Mouse (Mus musculus): ENCODE measurements at regions not wholly inside any gene's neighbourhood (a gene's known extent, or its start where the extent isn't known, plus 50 kb on each side); places are given as distances from the start of the nearest gene placed in this dataset.

DNA sequence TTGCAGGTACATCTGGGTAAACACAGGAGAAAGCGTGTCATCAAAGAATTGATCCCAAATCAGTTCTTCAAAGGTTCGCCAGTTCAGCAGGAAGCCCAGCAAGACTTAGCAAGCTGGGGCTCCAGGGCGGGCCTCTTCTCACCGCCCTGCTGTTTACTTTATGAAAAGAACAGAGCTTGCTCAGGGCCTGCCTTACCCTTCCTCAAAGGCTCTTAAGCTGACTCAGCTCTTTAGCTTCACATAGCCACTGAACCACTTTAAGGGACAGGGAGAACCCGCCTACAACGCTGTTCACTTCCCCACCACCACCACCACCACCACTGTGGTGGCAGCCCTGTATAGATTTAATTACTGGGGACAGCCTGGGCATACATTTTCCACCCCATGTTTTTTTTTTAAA, 148.5 kb downstream of the Clic5 start:
- DNase-seq = no peak

DNA sequence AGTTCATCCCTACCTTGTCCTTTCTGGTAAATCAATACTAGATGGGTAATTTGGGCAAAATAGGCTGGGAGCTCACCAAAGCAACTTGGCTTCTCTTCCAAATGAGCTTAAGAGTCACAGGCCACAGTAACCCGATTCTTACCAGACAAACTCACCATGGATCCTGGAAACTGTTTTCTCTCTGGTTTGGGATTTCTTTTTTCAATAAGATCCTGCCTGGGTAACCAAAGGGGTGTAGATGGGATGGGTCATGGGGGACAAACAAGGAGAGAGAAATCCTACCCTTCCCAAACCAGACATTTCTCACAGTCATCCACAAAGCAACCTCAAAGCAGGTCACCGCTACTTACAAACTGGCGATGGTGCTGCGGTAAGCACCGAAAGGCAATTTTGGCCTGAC, 148.9 kb downstream of the Clic5 start:
- no peak for DNase-seq

DNA sequence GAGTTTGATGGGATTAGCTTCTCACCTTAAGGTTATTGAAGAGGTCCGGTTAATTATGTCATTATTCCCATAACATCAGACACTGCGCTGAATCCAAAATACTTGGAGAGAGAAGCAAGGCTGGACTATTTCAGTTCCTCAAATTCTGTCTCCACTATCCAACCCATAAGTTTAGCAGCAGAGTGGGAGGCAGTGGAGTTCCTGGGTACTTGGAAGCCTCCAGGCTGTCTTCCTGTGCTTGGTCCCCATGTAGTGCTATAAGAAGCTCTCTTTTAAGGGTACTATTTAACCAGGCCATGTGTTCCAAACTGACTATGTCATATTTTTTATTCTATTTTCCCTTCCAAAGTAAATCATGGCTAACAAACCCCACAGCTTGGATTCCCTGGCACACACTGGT, 156.2 kb downstream of the Clic5 start:
- DNase-seq = no peak

DNA sequence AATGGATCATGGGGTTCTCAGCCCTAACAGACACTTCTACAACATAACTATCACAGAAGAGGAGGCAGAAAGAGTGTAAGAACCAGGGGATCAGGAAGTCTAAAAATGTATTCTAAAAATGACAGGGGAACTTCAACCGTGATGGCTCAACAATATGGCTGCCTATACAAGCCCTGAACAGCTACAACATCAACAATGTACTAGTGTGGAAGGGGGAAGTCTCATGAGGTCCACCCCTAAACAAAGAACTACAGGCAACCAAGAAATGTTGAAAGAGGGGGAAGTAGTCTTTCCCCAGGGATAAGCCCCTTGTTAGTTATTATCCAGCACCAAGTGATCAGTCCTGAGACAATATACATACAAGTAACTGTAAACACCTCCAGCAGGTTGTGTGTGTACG, 157.0 kb downstream of the Clic5 start:
- DNase-seq = no peak

DNA sequence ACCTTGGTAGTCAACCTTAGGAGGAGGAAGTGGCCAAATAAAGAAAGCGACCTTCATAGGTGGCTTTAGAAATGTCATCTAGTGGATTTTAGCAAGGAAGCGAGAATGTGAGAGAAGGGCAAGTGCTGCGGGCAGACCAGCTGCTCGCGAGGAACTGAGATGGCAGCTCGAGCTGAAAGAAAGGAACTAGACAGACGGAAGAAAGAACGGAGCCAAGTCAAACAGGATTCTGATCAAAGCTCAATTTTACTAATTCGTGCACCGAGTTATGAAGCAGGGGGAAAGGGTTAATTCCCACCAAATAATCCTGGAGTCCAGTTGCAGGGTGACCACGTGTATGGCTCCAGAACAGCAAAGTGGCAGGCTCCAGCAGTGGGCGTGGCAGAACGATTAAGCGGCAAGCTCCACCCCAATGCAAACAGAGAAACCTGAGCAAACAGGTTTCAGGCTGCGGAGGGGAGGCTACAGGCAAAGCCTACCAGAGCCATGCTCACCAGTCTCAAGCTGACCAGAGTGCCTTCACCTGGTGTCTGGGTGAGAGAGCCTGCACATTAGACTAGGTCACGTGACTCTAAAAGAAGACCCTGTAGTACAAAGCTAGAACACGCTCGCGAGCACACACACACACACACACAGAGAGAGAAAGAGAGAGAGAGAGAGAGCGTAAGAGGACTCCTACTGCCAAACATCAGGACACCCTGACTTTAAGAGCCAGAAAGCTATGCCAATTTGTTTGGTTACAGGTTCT, 162.0 kb downstream of the Clic5 start:
- peak; percentile 32 to 49 for DNase-seq

DNA sequence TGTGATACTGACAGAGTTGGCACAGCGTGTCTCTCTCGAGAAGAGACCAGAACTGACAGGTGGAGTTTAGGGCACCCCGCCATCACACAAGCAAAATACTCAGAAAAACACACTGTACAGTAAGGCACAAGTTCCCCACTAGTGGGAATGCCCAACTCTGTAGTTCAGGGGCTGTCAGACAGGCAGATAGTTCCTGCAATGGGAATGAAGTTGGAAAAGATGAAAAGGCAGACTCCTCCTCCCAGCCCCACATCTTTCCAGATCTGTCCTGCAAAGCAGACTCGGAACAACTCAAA, 162.5 kb downstream of the Clic5 start:
- no peak for DNase-seq

DNA sequence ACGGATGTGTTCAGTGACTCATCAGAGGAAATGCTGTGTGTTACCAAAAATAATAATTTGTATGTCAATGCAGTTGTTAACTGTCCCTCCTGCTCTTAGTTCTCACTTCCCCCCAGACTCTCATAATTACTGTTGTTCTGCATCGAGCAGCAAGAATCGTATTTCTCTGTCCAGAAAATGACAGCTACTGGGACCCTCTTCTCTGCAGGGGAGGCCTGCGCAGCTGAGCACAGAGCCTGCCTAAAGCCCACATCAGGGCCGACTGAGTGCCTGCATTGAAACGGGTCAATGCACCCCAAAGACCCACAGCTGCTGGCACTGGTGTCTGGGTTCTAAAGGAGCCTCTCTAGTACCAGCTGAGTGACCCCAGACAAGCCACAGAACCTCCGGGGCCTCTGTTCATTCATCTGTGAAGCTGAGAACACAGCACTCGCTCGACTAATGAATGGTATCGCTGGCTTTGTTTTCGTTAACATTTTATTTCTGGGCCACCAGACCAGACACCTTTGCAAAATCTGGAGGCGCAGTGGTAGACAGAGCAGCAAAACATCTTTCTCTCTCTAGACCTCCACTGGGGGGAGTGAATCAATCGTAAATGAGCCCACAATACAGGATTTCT, 163.2 kb downstream of the Clic5 start:
- DNase-seq = no peak

DNA sequence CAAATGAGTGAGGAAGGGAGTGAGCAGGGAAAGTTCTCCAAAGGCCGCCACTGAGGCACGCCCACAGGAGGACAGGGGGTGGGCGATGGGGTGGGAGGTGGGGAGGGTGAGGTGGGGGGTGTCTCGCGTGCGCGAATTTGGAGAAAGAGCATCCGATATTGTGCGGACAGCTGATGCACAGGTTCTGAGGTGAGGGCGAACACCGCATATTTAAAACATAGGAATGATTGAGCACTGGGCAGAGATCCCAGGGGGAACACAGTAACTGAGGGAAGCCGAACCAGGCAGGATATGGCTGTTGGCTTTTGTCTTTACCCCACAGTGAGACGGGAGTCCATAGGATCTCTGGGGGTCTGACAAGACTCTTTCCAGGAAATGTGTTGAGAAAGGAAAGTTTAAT, 163.8 kb downstream of the Clic5 start:
- no peak for DNase-seq

DNA sequence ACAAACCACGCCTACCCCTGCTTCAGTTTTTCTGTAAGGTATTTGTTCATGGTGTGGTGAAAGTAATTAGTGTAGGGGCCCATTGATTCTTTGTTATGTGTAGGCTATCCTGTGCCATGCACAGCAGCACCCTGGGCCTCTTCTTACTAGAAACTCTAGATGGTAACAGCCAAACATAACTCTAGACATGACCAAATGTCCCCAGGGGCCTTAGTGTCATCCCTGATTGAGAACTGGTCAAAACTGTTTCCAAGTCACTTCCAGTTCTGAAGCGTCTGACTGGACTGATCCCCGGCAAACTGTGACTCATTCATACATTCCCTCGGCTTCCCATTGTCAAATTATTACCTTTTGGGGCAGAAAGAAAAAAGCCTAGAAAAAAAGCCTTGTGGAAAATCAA, 174.7 kb downstream of the Clic5 start:
- no peak for DNase-seq

DNA sequence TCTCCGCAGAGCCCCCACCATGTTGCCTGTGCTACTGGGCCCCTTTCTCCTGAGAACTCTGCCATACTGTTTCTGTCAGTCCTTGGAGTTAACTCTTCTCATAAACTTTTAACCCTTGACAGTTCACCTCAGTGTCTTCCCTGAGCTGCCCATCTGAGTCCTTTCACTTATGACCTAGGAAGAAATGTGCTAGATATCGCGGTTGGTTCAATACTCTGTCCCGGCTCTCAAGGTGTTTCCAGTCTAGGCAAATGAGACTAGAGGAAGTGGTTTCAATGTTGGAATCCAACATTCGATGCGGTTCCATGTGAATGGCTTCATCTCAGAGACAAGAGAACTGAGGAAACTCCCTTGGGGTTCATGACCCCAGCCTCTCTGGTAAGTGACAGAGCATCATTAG, 176.1 kb downstream of the Clic5 start:
- DNase-seq = no peak

DNA sequence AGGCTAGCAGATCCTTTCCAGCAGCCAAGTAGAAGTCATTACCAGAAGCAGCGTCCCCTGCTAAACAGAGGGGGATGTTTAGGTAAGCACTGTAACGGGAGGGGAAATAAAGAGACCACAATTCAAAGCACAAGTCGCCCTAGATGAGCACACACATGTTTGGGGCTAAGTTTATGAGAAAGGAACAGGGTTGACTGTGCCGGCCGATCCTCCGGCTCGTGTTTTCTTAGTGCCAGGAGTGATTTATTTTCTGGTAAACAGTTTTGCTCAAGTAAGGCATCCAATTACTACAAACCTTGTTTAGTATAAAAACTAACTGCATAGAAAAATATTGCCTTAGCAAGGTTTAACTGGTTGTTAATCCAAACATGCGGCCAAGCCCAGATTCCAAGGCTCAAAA, 178.1 kb downstream of the Clic5 start:
- no peak for DNase-seq

DNA sequence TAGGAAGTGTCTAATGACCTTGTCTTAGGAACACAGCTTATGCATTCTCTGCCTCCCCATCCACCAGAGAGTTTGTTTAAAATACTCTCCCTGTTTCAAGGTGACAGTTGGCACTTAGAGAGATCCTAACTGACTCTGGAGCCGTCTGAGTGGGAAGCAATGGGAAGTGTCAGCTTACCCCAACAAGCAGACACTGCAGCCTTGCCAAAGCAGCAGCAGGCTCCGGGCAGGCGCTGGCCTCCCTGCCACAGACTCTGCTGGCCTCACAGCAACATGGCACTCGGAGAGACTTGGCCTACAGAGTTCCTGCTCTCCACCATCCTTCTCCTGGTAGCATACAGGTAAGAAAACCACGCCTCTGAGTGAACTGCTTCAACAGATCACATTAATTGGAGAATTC, 179.2 kb downstream of the Clic5 start:
- peak in 1 of 2 experiments; percentile 29 for DNase-seq

DNA sequence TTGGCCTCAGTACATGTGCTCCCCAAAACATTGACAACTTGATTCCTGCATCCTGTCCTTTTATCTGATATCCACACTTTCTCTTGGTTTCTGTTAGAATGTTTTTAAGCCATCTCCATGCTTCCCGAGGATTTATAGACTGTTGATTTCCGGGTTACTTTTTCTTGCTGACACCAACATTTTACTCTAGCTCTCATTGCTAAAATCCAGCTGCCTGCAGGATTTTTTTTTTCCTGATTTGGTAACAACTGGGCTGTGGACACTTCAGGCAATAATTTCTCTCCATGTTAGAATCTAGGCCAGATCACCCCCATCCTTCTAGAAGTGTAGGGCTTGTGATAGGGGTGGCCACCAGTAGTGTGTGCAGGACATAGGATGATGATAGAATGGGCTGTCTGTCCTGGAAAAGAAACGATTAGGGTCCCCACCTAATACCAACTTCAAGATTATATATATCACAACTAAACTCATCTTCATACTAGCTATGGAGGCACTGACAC, 182.6 kb downstream of the Clic5 start:
- DNase-seq = no peak

DNA sequence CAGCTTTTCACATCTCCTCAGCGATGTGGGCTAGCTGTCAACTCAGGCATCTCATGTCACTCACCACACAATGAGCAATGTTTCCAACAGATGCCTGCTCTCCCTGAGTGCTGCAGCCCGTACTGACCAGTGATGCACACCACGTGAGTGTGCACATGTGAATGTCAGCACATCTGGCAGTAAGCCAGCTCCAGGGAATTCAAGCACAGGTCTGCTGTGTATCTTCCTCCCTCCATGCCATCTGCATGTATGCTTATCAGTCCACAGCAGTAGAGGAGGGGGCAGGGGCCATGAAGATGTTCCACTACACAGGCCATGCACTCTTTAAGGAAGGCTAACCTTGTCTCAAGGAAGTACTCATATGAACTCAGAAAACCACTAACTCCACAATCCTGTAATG, 183.2 kb downstream of the Clic5 start:
- no peak for DNase-seq

DNA sequence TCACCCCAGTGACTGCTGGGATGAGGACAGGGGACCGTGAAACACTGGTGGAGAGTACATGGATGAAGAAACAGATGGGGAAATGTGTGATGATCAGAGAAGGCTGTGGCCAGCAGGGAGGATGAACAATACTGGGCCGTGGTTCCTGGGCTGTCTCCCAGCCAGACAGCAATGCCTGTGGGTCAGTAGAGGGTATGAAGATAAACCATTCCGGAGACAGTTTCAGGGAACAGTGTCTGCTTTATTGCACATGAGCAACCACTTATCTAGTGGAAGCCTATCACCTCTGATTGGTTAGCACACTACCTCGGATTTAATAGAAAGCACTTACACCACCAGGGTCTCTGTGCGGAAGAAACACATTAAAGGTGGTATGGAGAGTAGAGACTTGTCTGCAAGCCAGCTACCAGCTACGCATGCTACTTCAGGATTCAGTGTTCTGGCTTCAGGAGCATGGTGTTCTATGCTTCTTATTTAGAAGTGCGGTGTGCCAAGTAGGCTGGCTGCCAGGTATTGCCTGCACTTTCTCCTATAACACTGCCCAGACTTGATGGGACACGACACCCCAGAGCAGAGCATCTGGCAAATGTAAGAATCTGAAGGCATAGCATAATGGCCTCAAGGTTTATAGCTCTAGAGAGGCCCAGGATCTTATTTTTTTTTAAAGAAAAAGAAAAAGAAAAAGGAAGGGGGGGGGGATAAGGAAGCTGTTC, 185.5 kb downstream of the Clic5 start:
- peak in 1 of 2 experiments; percentile 35 for DNase-seq

DNA sequence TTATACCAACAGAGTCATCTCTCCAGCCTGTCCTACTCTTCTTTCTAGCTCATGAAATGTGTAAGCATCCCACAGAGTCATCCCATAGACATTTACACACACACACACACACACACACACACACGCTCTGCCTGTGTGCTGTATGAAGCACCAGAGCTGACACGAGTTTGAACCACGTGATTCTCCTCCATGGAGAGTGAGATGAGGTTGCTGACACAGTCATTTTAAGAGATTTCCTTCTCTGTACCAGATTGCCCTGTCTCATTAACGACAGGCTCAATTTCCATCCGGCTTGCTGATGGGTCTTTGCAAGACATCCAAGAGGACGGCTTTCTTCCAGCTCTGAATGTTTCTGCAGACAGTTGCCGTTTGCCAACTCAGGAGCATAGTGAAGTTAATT, 190.0 kb downstream of the Clic5 start:
- no peak for DNase-seq

DNA sequence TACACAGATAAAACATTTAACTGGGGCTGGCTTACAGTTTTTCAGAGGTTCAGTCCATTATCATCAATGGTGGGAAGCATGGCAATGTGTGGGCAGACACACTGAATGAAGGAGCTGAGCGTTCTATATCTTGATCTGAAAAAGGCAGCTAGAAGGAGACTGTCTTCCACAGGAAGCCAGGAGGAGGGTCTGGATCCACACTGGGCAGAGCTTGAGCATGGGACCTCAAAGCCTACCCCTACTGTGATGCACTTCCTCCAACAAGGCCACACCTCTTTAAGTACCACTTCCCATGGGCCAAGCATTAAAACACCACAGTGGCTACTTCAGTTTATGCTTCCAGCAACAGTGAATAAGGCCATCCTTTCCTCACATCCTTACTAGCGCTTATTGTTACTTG, 200.5 kb downstream of the Clic5 start:
- no peak for DNase-seq

DNA sequence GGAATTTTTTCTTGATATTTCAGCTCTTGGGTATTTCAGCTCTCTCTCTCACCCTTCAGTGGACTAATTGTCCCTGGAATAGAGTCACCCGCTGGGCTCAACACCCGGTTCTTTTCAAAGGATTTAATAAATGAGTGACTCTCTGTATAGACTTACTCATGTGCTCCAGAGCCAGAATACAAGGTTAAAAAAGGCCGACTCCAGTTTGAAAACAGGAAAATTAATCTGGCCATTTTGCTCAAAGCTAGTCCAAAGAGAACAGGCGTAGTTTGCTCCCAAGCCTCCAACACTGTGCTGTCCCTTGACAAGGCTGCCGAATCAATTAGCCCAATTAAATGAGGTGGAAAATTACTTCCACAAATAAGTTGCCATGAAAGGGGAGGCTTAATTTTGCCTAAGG, 209.4 kb downstream of the Clic5 start:
- DNase-seq = no peak

DNA sequence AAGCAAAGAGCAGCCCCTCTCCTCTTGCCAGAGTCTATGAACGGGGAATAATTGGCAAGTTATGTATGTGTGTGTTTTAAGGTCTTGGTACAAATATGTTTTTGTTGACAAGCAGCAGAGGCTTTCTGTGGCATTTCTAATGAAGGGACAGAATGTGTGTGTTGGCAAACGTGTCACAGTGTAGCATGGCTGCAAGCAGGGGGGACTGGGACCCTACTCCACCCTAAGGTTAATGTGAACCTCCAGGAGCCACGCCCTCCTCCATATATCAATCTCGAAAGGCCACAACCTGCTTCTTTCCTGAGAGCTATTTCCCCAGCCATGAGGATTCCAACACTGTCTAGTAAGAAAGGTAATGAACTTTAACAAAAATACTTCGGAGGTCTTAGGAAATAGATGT, 209.8 kb downstream of the Clic5 start:
- DNase-seq = no peak

DNA sequence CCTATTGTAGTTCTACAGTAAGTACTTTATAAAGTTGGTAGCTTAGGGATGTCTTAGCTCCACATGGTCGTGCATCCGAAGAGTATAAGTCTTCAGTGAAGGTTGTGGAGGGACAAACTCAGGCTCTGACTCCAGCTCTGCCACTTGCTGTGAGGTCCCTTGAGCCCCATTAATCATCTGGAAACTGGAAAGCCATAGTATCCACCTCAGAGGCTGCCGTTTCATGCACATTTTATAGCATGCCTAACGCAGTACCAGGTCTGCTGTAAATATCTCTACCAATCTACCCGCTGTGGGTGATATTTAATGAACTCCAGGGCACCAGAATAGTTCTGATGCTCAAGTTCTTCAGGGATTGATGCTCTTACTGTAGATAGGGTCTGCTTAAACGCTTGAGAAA, 216.5 kb downstream of the Clic5 start:
- DNase-seq = no peak

DNA sequence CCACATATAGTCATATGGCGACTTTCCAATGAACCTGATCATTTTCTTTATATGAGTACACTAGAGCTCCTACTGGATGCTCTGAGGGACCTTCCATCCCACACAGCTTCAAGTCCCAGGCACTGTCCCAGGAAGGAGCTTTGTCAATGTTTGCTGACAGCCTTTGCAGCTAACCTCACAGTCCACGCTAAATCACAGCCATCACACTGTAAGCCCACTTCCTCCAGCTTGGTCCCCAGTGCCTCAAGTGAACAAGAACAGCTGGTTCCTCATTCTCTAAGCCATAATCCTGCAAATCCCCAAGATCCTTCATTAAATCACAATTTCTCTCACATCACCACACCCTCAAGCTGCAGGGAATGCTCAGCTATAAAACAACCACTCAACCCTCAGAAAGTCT, 222.6 kb downstream of the Clic5 start:
- no peak for DNase-seq

DNA sequence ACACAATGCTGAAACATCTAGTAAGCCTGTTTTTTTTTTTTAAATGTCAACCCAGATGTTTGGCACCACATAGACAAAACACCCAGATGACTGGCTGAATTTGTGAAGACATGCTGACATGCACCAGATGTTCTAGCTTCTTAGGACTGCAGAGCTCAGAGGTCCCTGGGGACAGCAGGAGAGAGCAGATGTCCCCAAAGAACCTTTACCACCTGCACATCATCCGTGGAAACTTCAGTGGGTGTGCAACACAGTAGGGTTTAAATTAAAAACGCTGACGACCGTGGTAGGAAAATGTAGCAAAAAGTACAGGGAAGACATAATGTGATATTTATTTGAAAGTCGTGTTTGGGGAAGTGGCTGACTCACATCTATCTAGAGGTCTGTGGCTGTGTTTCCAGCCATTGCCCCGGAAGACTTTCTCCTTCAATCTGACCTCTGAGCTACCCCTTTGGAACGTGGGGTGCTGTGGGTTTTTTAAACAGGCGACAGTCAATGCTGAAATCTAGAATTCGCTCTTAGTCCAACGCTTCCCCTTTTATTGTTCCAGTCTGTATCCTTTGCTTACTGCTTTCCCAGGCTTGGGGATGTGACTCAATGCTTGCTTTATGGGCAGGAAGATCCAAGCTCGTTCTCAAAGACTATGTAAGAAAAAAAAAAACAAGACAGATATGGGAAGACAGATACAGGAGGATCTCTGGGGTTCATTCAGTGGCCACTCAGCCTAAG, 230.5 kb downstream of the Clic5 start:
- no peak for DNase-seq

DNA sequence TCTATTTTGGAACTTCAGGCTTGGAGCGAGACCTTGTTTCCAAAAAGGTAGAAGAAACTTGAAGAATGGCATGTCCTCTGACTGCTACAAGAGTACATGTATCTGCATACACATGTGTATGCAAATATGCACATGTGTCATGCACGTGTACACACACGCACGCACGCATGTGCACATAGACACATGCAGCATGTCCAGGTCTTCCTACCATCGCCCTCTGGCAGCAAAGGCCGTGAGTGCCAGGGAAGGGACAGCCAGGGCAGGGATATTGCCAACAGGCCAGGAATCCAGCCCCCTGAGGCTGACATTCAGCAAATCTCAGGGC, 231.0 kb downstream of the Clic5 start:
- no peak for DNase-seq

Data from lung, postnatal 4 days (tissue).